Mouse (Mus musculus) heart, embryonic 15.5 days (tissue): ENCODE measurements at regions not wholly inside any gene's neighbourhood (a gene's known extent, or its start where the extent isn't known, plus 50 kb on each side); places are given as distances from the start of the nearest gene placed in this dataset.

Source experiments
- ATAC-seq: fragments of 200-750 bp; cut with Nextera tagmentation; replicated peaks from 2 replicates; pipeline ENCODE4 v1.8.0; 2017; ENCODE audit warnings: low read depth, moderate TSS enrichment; ENCODE audit not compliant: insufficient number of reproducible peaks, insufficient read depth, low FRiP score
- H3K27ac ChIP-seq: fragments of 300-500 bp; sonication (generic); 2 replicates; pipeline ENCODE4 v1.5.1; 2015; ENCODE audit warnings: mild to moderate bottlenecking, inconsistent platforms
- H3K27me3 ChIP-seq: fragments of 300-500 bp; sonication (generic); 2 replicates; pipeline ENCODE4 v1.6.1; 2015; ENCODE audit warnings: inconsistent platforms
- H3K36me3 ChIP-seq: fragments of 300-500 bp; sonication (generic); 2 replicates; pipeline ENCODE4 v1.6.1; 2015; ENCODE audit warnings: mild to moderate bottlenecking, inconsistent platforms
- H3K4me1 ChIP-seq: fragments of 300-500 bp; sonication (generic); replicated peaks from 2 replicates; pipeline ENCODE4 v1.6.1; 2015; ENCODE audit warnings: inconsistent platforms
- H3K4me2 ChIP-seq: fragments of 300-500 bp; sonication (generic); 2 replicates; pipeline ENCODE4 v1.6.1; 2015; ENCODE audit warnings: inconsistent platforms, mild to moderate bottlenecking, moderate library complexity
- H3K4me3 ChIP-seq: fragments of 300-500 bp; sonication (generic); 2 replicates; pipeline ENCODE4 v1.5.1; 2015; ENCODE audit warnings: mild to moderate bottlenecking, inconsistent platforms
- H3K9ac ChIP-seq: fragments of 300-500 bp; sonication (generic); 2 replicates; pipeline ENCODE4 v1.6.1; 2015; ENCODE audit warnings: mild to moderate bottlenecking, inconsistent platforms
- H3K9me3 ChIP-seq: fragments of 300-500 bp; sonication (generic); replicated peaks from 2 replicates; pipeline ENCODE4 v1.6.1; 2016; ENCODE audit warnings: inconsistent platforms
- WGBS: fragments of 180-500 bp; shearing (Covaris S2); methylation state at CpG from one replicate; pipeline ENCODE4 v1.1.7; 2015; ENCODE audit warnings: mixed read lengths; 5-methylcytosine and 5-hydroxymethylcytosine counted together

GRCm38 (mm10) chr1:55890511-55891151, 484.9 kb downstream of the Plcl1 start:
- Histone ChIP-seq H3K9me3 (no peaks in the 10 kb centered on the region), H3K4me3 (no peak overlapping the region), H3K36me3 (no peaks in the 10 kb centered on the region), H3K4me2 (no peak overlapping the region), H3K27me3 (peaks cover 43% of the 10 kb centered on the region), H3K27ac (no peak overlapping the region), H3K9ac (no peak overlapping the region), H3K4me1 (peaks cover 16% of the 10 kb centered on the region)
- ATAC-seq: no peak
- WGBS: 44% methylated on average over 15 of the region's 15 CpGs

- Histone ChIP-seq H3K9me3 (no peaks in the 10 kb centered on the region), H3K9ac (no peak overlapping the region), H3K4me2 (no peak overlapping the region), H3K36me3 (no peaks in the 10 kb centered on the region), H3K4me1 (peaks cover 16% of the 10 kb centered on the region), H3K27me3 (peaks cover 46% of the 10 kb centered on the region), H3K27ac (no peak overlapping the region), H3K4me3 (no peak overlapping the region)
- WGBS: 77% methylated on average over 10 of the region's 10 CpGs
- ATAC-seq: no peak
Observed at GRCm38 (mm10) chr1:55891894-55892293, 486.2 kb downstream of the Plcl1 start.

- Histone ChIP-seq H3K4me3 (no peak overlapping the region), H3K4me2 (no peak overlapping the region), H3K9ac (no peak overlapping the region), H3K27me3 (peaks cover 14% of the 10 kb centered on the region), H3K36me3 (no peaks in the 10 kb centered on the region), H3K27ac (no peak overlapping the region), H3K9me3 (no peaks in the 10 kb centered on the region), H3K4me1 (no peaks in the 10 kb centered on the region)
- WGBS: 51% methylated on average over 2 of the region's 2 CpGs
- no peak for ATAC-seq
Observed at GRCm38 (mm10) chr1:55897572-55897971, 491.9 kb downstream of the Plcl1 start.

- no peaks in the 10 kb centered on the region for H3K4me1 ChIP-seq
Observed at GRCm38 (mm10) chr1:55898031-55898430, 492.3 kb downstream of the Plcl1 start.

GRCm38 (mm10) chr1:55900033-55900432, 494.3 kb downstream of the Plcl1 start:
- 62% methylated on average over 3 of the region's 3 CpGs for WGBS
- Histone ChIP-seq H3K36me3 (no peaks in the 10 kb centered on the region), H3K9me3 (no peaks in the 10 kb centered on the region), H3K9ac (no peak overlapping the region), H3K27ac (no peak overlapping the region), H3K4me3 (no peak overlapping the region), H3K4me2 (no peak overlapping the region), H3K4me1 (no peaks in the 10 kb centered on the region), H3K27me3 (0 out of 2 replicates have a peak, but pooled peaks cover 3% of the 10 kb centered on the region)
- ATAC-seq: no peak

More at GRCm38 (mm10) chr1:55898031-55898430, 492.3 kb downstream of the Plcl1 start:
- no peaks in the 10 kb centered on the region for H3K36me3 ChIP-seq
- peaks cover 11% of the 10 kb centered on the region for H3K27me3 ChIP-seq
- no peak overlapping the region for H3K4me3 ChIP-seq
- no peak for ATAC-seq
- H3K4me2 ChIP-seq: no peak overlapping the region
- H3K9me3 ChIP-seq: no peaks in the 10 kb centered on the region
- WGBS: 32% methylated on average over 3 of the region's 3 CpGs
- H3K27ac ChIP-seq: no peak overlapping the region
- no peak overlapping the region for H3K9ac ChIP-seq

GRCm38 (mm10) chr1:55903177-55903576, 497.5 kb downstream of the Plcl1 start:
- H3K36me3 ChIP-seq: no peaks in the 10 kb centered on the region
- WGBS: 84% methylated on average over 3 of the region's 3 CpGs
- H3K27ac ChIP-seq: no peak overlapping the region
- H3K9ac ChIP-seq: no peak overlapping the region
- H3K4me1 ChIP-seq: no peaks in the 10 kb centered on the region
- ATAC-seq: no peak
- H3K9me3 ChIP-seq: no peaks in the 10 kb centered on the region
- no peak overlapping the region for H3K4me3 ChIP-seq
- H3K27me3 ChIP-seq: no peaks in the 10 kb centered on the region
- no peak overlapping the region for H3K4me2 ChIP-seq

- Histone ChIP-seq H3K4me1 (no peaks in the 10 kb centered on the region), H3K9me3 (no peaks in the 10 kb centered on the region), H3K36me3 (no peaks in the 10 kb centered on the region), H3K4me2 (no peak overlapping the region), H3K27me3 (no peaks in the 10 kb centered on the region), H3K9ac (no peak overlapping the region), H3K27ac (no peak overlapping the region), H3K4me3 (no peak overlapping the region)
- no peak for ATAC-seq
- 64% methylated on average over 2 of the region's 2 CpGs for WGBS
Observed at GRCm38 (mm10) chr1:55904571-55904970, 498.9 kb downstream of the Plcl1 start.

GRCm38 (mm10) chr1:55905232-55905631, 499.5 kb downstream of the Plcl1 start:
- no peak overlapping the region for H3K9ac ChIP-seq
- ATAC-seq: no peak
- no peaks in the 10 kb centered on the region for H3K27me3 ChIP-seq
- H3K4me1 ChIP-seq: no peaks in the 10 kb centered on the region
- H3K4me2 ChIP-seq: no peak overlapping the region
- H3K36me3 ChIP-seq: no peaks in the 10 kb centered on the region
- H3K4me3 ChIP-seq: no peak overlapping the region
- no peaks in the 10 kb centered on the region for H3K9me3 ChIP-seq
- H3K27ac ChIP-seq: no peak overlapping the region
- WGBS: 96% methylated on average over 4 of the region's 4 CpGs

- Histone ChIP-seq H3K27ac (no peak overlapping the region), H3K9ac (no peak overlapping the region), H3K27me3 (no peaks in the 10 kb centered on the region), H3K4me3 (no peak overlapping the region), H3K4me2 (no peak overlapping the region), H3K4me1 (no peaks in the 10 kb centered on the region), H3K9me3 (no peaks in the 10 kb centered on the region), H3K36me3 (no peaks in the 10 kb centered on the region)
- 76% methylated on average over 2 of the region's 2 CpGs for WGBS
- ATAC-seq: no peak
Observed at GRCm38 (mm10) chr1:55910024-55910423, 504.3 kb downstream of the Plcl1 start.

GRCm38 (mm10) chr1:55914284-55914683, 508.6 kb downstream of the Plcl1 start:
- ATAC-seq: no peak
- H3K36me3 ChIP-seq: no peaks in the 10 kb centered on the region
- H3K9me3 ChIP-seq: no peaks in the 10 kb centered on the region
- no peak overlapping the region for H3K9ac ChIP-seq
- no peak overlapping the region for H3K4me2 ChIP-seq
- H3K27me3 ChIP-seq: no peaks in the 10 kb centered on the region
- 73% methylated on average over 3 of the region's 3 CpGs for WGBS
- H3K4me3 ChIP-seq: no peak overlapping the region
- H3K4me1 ChIP-seq: no peaks in the 10 kb centered on the region
- H3K27ac ChIP-seq: no peak overlapping the region

GRCm38 (mm10) chr1:55915940-55916339, 510.2 kb downstream of the Plcl1 start:
- Histone ChIP-seq H3K27ac (no peak overlapping the region), H3K4me3 (no peak overlapping the region), H3K27me3 (no peaks in the 10 kb centered on the region), H3K36me3 (no peaks in the 10 kb centered on the region), H3K4me2 (no peak overlapping the region), H3K4me1 (no peaks in the 10 kb centered on the region), H3K9me3 (no peaks in the 10 kb centered on the region), H3K9ac (no peak overlapping the region)
- ATAC-seq: no peak
- 48% methylated on average over 11 of the region's 11 CpGs for WGBS

GRCm38 (mm10) chr1:55919516-55919915, 513.8 kb downstream of the Plcl1 start:
- no peak overlapping the region for H3K9ac ChIP-seq
- no peaks in the 10 kb centered on the region for H3K9me3 ChIP-seq
- H3K27ac ChIP-seq: no peak overlapping the region
- H3K27me3 ChIP-seq: no peaks in the 10 kb centered on the region
- H3K4me3 ChIP-seq: no peak overlapping the region
- H3K36me3 ChIP-seq: no peaks in the 10 kb centered on the region
- H3K4me1 ChIP-seq: no peaks in the 10 kb centered on the region
- no peak overlapping the region for H3K4me2 ChIP-seq
- ATAC-seq: no peak
